ENCODE assay signal across 22 mouse cellular contexts in the genomic region with DNA sequence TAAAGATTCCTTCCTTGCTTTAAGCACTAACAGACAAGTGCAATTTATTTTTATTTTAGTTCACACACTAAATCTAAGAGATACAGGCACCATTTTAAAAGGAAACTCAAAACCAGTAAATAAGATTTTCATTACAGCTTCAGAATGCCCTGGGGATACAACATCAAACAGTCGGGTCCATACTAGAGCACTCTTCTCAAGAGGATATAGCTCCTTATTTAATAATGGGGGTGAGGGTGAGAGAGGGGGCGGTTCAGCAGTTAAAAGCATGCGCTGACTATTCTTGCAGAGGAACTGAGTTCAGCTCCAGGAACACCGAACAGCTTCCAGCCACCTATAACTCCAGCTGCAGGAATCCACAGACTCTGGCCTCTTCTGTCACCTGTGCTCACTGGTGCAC.
A peak's percentile ranks its signal among the peaks of the same experiment; 100 is the strongest.
DNase-seq lines count a peak whose midpoint lies in the region; ATAC-seq lines count a peak whose summit lies in the region.
"Had no signal": no experiment of that assay in that cellular context is flagged by ENCODE, and none has a peak within 500 bp of the region (broad histone marks: within the 10 kb centered on the region; RNA-seq: fewer than 3 reads in every experiment).

No protein-coding gene starts in this region.

- H3K9ac ChIP-seq in kidney, embryonic 14.5 days (ENCODE audit: low read depth, low read length) = no peak overlapping the region
- no peak overlapping the region for H3K9ac ChIP-seq in midbrain, embryonic 14.5 days (replicated peaks; ENCODE audit: low read length)
- no peak overlapping the region for H3K9ac ChIP-seq in midbrain, embryonic 15.5 days
- H3K9ac ChIP-seq: forebrain, embryonic 13.5 days; intestine, embryonic 15.5 days; limb, embryonic 15.5 days; liver, embryonic 13.5 days; midbrain, embryonic 13.5 days had no signal

- 18% methylated on average over 4 of the region's 4 CpGs for WGBS in kidney, embryonic 14.5 days
- WGBS in midbrain, embryonic 14.5 days = 65% methylated on average over 4 of the region's 4 CpGs
- 58% methylated on average over 4 of the region's 4 CpGs for WGBS in midbrain, embryonic 15.5 days

- peak; percentile 63 for ATAC-seq in kidney, embryonic 14.5 days (ENCODE audit: low FRiP score, low TSS enrichment)
- ATAC-seq in midbrain, embryonic 14.5 days (ENCODE audit: low FRiP score, low TSS enrichment) = no peak
- no peak; the same call in 1 of the 2 replicates for ATAC-seq in midbrain, embryonic 15.5 days (replicated peaks)
- ATAC-seq: intestine, embryonic 15.5 days; lung, postnatal 0 days had no signal

- H3K4me2 ChIP-seq in kidney, embryonic 14.5 days (replicated peaks; ENCODE audit: low read depth, low read length) = no peak overlapping the region
- H3K4me2 ChIP-seq in midbrain, embryonic 14.5 days (ENCODE audit: low read length) = no peak overlapping the region
- H3K4me2 ChIP-seq in midbrain, embryonic 15.5 days = no peak overlapping the region
- H3K4me2 ChIP-seq: liver, embryonic 13.5 days had no signal

- H3K9me3 ChIP-seq in kidney, embryonic 14.5 days (ENCODE audit: control insufficient read depth, low read length) = no peaks in the 10 kb centered on the region
- no peaks in the 10 kb centered on the region for H3K9me3 ChIP-seq in midbrain, embryonic 14.5 days (ENCODE audit: control insufficient read depth, low read length)
- no peaks in the 10 kb centered on the region for H3K9me3 ChIP-seq in midbrain, embryonic 15.5 days
- H3K9me3 ChIP-seq: forebrain, embryonic 13.5 days; hindbrain, embryonic 10.5 days; intestine, embryonic 15.5 days; limb, embryonic 15.5 days; liver, embryonic 13.5 days; megakaryocyte, embryonic 14.5 days; midbrain, embryonic 13.5 days had no signal

- H3K27me3 ChIP-seq in kidney, embryonic 14.5 days (ENCODE audit: control insufficient read depth, insufficient read depth, low read length) = no peaks in the 10 kb centered on the region
- H3K27me3 ChIP-seq in midbrain, embryonic 14.5 days (ENCODE audit: control insufficient read depth, insufficient read depth, low read length) = no peaks in the 10 kb centered on the region
- H3K27me3 ChIP-seq in midbrain, embryonic 15.5 days (replicated peaks) = no peaks in the 10 kb centered on the region
- H3K27me3 ChIP-seq: forebrain, embryonic 13.5 days; intestine, embryonic 15.5 days; limb, embryonic 15.5 days; liver, embryonic 13.5 days; megakaryocyte, embryonic 14.5 days; midbrain, embryonic 13.5 days had no signal

- H3K27ac ChIP-seq in kidney, embryonic 14.5 days (ENCODE audit: low read depth, low read length) = no peak overlapping the region
- H3K27ac ChIP-seq in midbrain, embryonic 14.5 days (replicated peaks; ENCODE audit: low read depth, low read length) = no peak overlapping the region
- no peak overlapping the region for H3K27ac ChIP-seq in midbrain, embryonic 15.5 days
- H3K27ac ChIP-seq: forebrain, embryonic 13.5 days; intestine, embryonic 15.5 days; liver, embryonic 13.5 days had no signal

- H3K36me3 ChIP-seq in kidney, embryonic 14.5 days (ENCODE audit: control insufficient read depth, insufficient read depth, low read length) = no peaks in the 10 kb centered on the region
- no peaks in the 10 kb centered on the region for H3K36me3 ChIP-seq in midbrain, embryonic 14.5 days (ENCODE audit: control insufficient read depth, insufficient read depth, low read length)
- H3K36me3 ChIP-seq in midbrain, embryonic 15.5 days (replicated peaks) = no peaks in the 10 kb centered on the region
- H3K36me3 ChIP-seq: hindbrain, embryonic 10.5 days; intestine, embryonic 15.5 days; limb, embryonic 15.5 days; liver, embryonic 13.5 days; midbrain, embryonic 13.5 days had no signal

- no peak overlapping the region for H3K4me3 ChIP-seq in kidney, embryonic 14.5 days (ENCODE audit: low read length)
- H3K4me3 ChIP-seq in midbrain, embryonic 14.5 days (replicated peaks; ENCODE audit: low read depth, low read length) = no peak overlapping the region
- no peak overlapping the region for H3K4me3 ChIP-seq in midbrain, embryonic 15.5 days
- H3K4me3 ChIP-seq: forebrain, embryonic 13.5 days; hindbrain, embryonic 10.5 days; intestine, embryonic 15.5 days; liver, embryonic 13.5 days; megakaryocyte, embryonic 14.5 days; midbrain, embryonic 13.5 days had no signal

- H3K4me1 ChIP-seq in kidney, embryonic 14.5 days (ENCODE audit: control insufficient read depth, insufficient read depth, low read length) = peaks cover 9% of the 10 kb centered on the region; the same call in 1 of the 2 replicates
- no peaks in the 10 kb centered on the region for H3K4me1 ChIP-seq in midbrain, embryonic 14.5 days (ENCODE audit: control insufficient read depth, insufficient read depth, low read length)
- H3K4me1 ChIP-seq in midbrain, embryonic 15.5 days = peaks cover 13% of the 10 kb centered on the region; the same call in 1 of the 2 replicates
- H3K4me1 ChIP-seq: liver, embryonic 13.5 days; megakaryocyte, embryonic 14.5 days had no signal

- no peak for DNase-seq in kidney, postnatal 14 days
- DNase-seq in midbrain, embryonic 14.5 days = peak; percentile 13
- DNase-seq in forelimb bud, embryonic 11.5 days (ENCODE audit: low read depth, low spot score) = peak; percentile 53
- no peak for DNase-seq in thymus, postnatal 25 days
- no peak for DNase-seq in adrenal gland, adult 18-20 months (ENCODE audit: low spot score in 2 of 2)
- DNase-seq: gastrocnemius, postnatal 14 days; heart, postnatal 14 days; liver, embryonic 13.5 days; lung, adult 18-20 months; lung, postnatal 4 days; right cerebral cortex, adult 18-20 months; spleen, adult 18-20 months; thymus, postnatal 14 days had no signal

Comparison
In these comparisons a context has a peak if more than half of its experiments do, and no peak if none do; other contexts are left out.
1. DNase-seq: peak in midbrain, embryonic 14.5 days (single experiment) and forelimb bud, embryonic 11.5 days (single experiment); none in kidney, postnatal 14 days (single experiment), thymus, postnatal 25 days (single experiment) and adrenal gland, adult 18-20 months (0 of 2).